Mouse (Mus musculus) duodenum, adult 2 months (tissue): ENCODE measurements around the gene Olfr1423. TPM values are rescaled to one million over a fixed set of nuclear protein-coding genes. Genes with fewer than 3 reads are reported as not detected.

ENCODE experiments used
- polyA plus RNA-seq: library from polyadenylated mRNA; depleted of rRNA; stranded (reverse); fragments of >200 nt; gene quantifications from 2 replicates; pipeline ENCODE4 v1.2.3, GENCODE M21; 2012; ENCODE audit warnings: low replicate concordance; rRNA removed

Olfr1423 gene
- not detected in 2 replicates for polyA plus RNA-seq

DNA sequence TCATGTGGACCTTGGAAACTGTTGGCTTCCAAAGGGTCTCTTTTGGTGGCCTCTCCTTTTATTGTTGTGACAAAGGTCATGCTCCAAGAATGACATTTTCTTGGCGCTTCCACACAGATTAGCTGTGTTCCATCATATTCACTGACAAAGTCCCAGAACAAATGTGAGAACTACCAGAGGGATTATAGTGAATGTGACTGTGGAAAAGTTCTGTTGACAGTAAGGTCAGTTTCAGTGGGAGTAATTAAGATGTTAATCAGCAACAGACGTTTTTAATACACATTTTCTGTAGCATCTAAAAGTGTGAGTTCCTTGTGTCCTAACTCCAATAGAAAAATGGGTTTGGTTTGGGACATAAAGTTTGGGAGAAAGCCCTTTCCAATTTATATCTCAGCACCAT, at the start of gene Olfr1423:
Gene Olfr1423 (minus strand): TSS at position 101 of the 400 bp plus-strand sequence.

DNA sequence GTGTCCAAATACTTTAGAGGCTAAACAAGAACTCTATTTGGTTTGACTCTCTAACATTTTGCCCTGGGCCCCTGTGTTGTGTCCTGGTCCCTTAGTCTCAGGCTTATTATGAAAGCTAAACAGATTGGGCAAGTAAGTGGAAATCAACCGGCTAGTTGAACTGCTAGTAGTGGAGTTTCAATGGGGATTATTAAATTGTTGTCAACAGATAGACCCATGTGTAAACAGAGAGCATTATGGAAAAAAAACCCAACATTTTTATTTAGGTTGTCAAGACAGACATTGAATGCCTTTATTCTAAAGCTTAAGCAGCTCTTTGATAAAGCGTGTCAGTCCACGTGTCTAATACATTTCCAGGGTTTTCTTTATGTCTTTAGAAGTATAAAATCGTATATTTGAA, 36.5 kb upstream of the Olfr1423 start, which contains the start of gene Olfr1425:
Gene Olfr1425 (minus strand): TSS at position 101 of the 400 bp plus-strand sequence.

DNA sequence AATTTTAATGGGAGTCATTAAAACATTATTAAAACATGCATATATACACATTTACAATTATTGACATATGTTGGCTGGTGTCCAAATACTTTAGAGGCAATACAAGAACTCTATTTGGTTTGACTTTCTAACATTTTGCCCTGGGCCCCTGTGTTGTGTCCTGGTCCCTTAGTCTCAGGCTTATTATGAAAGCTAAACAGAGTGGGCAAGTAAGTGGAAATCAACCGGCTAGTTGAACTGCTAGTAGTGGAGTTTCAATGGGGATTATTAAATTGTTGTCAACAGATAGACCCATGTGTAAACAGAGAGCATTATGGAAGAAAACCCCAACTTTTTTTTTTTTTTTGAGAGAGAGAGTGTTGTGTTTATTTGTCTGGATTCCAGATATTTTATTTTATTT, 21.5 kb upstream of the Olfr1423 start, which contains the start of gene Olfr1424:
Gene Olfr1424 (minus strand): TSS at position 101 of the 400 bp plus-strand sequence.

Other genes with a start within 250 kb of the Olfr1423 start
- 18.8 and 23.7 TPM in 2 replicates for gene Stx3, start 221.9 kb downstream of the Olfr1423 start, polyA plus RNA-seq
- gene Olfr1417, start 202.1 kb downstream of the Olfr1423 start, polyA plus RNA-seq = not detected in 2 replicates
- not detected in 2 replicates for gene Olfr1418, start 180.3 kb downstream of the Olfr1423 start, polyA plus RNA-seq
- not detected in 2 replicates for gene Olfr1419, start 166.2 kb downstream of the Olfr1423 start, polyA plus RNA-seq
- not detected in 2 replicates for gene Olfr1420, start 154.8 kb downstream of the Olfr1423 start, polyA plus RNA-seq
- gene Patl1, start 128.9 kb downstream of the Olfr1423 start, polyA plus RNA-seq = 6.6 and 10.0 TPM in 2 replicates
- 6.4 and 8.0 TPM in 2 replicates for gene Osbp, start 75.4 kb downstream of the Olfr1423 start, polyA plus RNA-seq
- not detected in 2 replicates for gene Olfr1424, start 21.4 kb upstream of the Olfr1423 start, polyA plus RNA-seq
- gene Olfr1425, start 36.4 kb upstream of the Olfr1423 start, polyA plus RNA-seq = not detected in 2 replicates
- gene Olfr1426, start 50.7 kb upstream of the Olfr1423 start, polyA plus RNA-seq = not detected in 2 replicates
- gene Olfr1427, start 62.0 kb upstream of the Olfr1423 start, polyA plus RNA-seq = not detected in 2 replicates
- gene Olfr1428, start 74.6 kb upstream of the Olfr1423 start, polyA plus RNA-seq = not detected in 2 replicates
- not detected in 2 replicates for gene Olfr76, start 81.9 kb upstream of the Olfr1423 start, polyA plus RNA-seq
- gene Olfr1555-ps1, start 128.8 kb upstream of the Olfr1423 start, polyA plus RNA-seq = not detected in 2 replicates
- gene Olfr1431, start 159.3 kb upstream of the Olfr1423 start, polyA plus RNA-seq = not detected in 2 replicates
- not detected in 2 replicates for gene Olfr1432, start 191.3 kb upstream of the Olfr1423 start, polyA plus RNA-seq
- gene Olfr262, start 200.3 kb upstream of the Olfr1423 start, polyA plus RNA-seq = not detected in 2 replicates
- gene Olfr235, start 219.7 kb upstream of the Olfr1423 start, polyA plus RNA-seq = not detected in 2 replicates
- not detected in 2 replicates for gene Olfr1434, start 238.5 kb upstream of the Olfr1423 start, polyA plus RNA-seq